Mouse (Mus musculus) liver, embryonic 14 days (tissue): Measurements from ENCODE around the gene Gm3776. TPM values are rescaled to one million over a fixed set of nuclear protein-coding genes. Genes with fewer than 3 reads are reported as not detected.

ENCODE experiments used
- polyA plus RNA-seq: library from polyadenylated mRNA; depleted of rRNA; stranded (reverse); fragments of >200 nt; gene quantifications from 2 replicates; pipeline ENCODE4 v1.2.3, GENCODE M21; 2012; rRNA removed

The Gm3776 gene
- polyA plus RNA-seq: not detected in 2 replicates

DNA sequence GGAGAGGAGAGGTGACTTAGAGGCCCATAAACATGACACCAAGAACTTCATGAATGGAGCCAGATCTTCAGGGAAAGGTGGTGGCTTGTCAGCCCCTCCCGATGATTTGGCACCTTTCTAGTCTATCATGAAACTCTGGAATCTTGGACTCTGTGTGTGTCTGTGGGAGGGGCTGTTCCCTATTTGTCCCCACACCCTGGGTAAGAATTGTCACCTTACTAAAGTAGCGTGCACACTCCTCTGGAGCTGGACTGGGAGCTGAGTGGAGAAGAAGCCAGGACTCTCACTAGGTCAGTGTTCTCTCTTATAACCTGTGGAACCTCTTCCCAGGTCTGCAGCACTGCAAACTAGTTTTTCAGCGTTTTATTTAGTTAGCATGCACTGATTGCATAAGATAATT lies at the start of gene Gm3776:
TSS of gene Gm3776 (plus strand) at position 216 of the 400 bp plus-strand sequence.

DNA sequence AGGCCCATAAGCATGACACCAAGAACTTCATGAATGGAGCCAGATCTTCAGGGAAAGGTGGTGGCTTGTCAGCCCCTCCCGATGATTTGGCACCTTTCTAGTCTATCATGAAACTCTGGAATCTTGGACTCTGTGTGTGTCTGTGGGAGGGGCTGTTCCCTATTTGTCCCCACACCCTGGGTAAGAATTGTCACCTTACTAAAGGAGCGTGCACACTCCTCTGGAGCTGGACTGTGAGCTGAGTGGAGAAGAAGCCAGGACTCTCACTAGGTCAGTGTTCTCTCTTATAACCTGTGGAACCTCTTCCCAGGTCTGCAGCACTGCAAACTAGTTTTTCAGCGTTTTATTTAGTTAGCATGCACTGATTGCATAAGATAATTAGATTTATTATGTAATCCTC lies 26.5 kb upstream of the Gm3776 start, which contains the start of gene Gsta1:
TSS of gene Gsta1 (plus strand) at position 196 of the 400 bp plus-strand sequence.

DNA sequence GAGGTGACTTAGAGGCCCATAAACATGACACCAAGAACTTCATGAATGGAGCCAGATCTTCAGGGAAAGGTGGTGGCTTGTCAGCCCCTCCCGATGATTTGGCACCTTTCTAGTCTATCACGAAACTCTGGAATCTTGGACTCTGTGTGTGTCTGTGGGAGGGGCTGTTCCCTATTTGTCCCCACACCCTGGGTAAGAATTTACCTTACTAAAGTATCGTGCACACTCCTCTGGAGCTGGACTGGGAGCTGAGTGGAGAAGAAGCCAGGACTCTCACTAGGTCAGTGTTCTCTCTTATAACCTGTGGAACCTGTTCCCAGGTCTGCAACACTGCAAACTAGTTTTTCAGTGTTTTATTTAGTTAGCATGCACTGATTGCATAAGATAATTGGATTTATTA lies 32.8 kb downstream of the Gm3776 start, which contains the start of gene Gm10639:
TSS of gene Gm10639 (plus strand) at position 201 of the 400 bp plus-strand sequence.

DNA sequence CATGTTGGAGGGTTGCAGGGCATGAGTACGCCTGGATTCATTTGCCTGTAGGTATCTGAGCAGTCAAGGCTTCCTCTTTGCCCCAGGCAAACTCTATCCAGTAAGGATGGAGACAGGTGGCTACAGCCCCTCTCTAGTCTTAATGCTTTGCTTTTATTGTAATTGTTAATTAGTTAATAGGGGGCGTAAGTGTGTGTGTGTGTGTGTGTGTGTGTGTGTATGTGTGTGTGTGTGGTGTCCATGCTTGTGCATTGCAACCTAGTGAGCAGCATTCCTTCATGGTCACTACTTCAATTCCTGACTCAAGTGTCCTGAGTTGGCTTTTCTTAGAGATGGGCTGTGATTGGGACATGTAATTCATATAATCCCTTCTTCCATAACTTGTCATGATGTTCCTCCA lies 57.8 kb downstream of the Gm3776 start, which contains the start of gene Omt2a:
TSS of gene Omt2a (minus strand) at position 101 of the 400 bp plus-strand sequence.

Other genes with a start within 250 kb of the Gm3776 start
- gene Gcm1, start 205.2 kb upstream of the Gm3776 start, polyA plus RNA-seq: not detected in 2 replicates
- gene Fbxo9, start 148.1 kb upstream of the Gm3776 start, polyA plus RNA-seq: 60.7 and 71.6 TPM in 2 replicates
- gene Ick, start 147.9 kb upstream of the Gm3776 start, polyA plus RNA-seq: 3.5 and 4.2 TPM in 2 replicates
- gene Gsta4, start 74.4 kb upstream of the Gm3776 start, polyA plus RNA-seq: 19.2 and 19.8 TPM in 2 replicates
- 0.05 and 0.07 TPM in 2 replicates for gene Gsta1, start 26.5 kb upstream of the Gm3776 start, polyA plus RNA-seq
- 0.03 TPM in 1 of 2 replicates, not detected in the other for gene Gm10639, start 32.8 kb downstream of the Gm3776 start, polyA plus RNA-seq
- not detected in 2 replicates for gene Omt2a, start 57.7 kb downstream of the Gm3776 start, polyA plus RNA-seq
- not detected in 2 replicates for gene Omt2b, start 70.5 kb downstream of the Gm3776 start, polyA plus RNA-seq
- 0.09 and 0.16 TPM in 2 replicates for gene Gsta2, start 98.7 kb downstream of the Gm3776 start, polyA plus RNA-seq
- not detected in 2 replicates for gene Dppa5a, start 111.0 kb downstream of the Gm3776 start, polyA plus RNA-seq
- not detected in 2 replicates for gene Ooep, start 121.6 kb downstream of the Gm3776 start, polyA plus RNA-seq
- gene Ddx43, start 138.6 kb downstream of the Gm3776 start, polyA plus RNA-seq: 0.02 and 0.06 TPM in 2 replicates
- gene Cgas, start 186.1 kb downstream of the Gm3776 start, polyA plus RNA-seq: 0.98 and 1.4 TPM in 2 replicates
- gene Mto1, start 191.1 kb downstream of the Gm3776 start, polyA plus RNA-seq: 14.2 and 14.6 TPM in 2 replicates
- gene Gm17324, start 191.7 kb downstream of the Gm3776 start, polyA plus RNA-seq: 0.15 and 0.18 TPM in 2 replicates
- 4,310 and 4,502 TPM in 2 replicates for gene Eef1a1, start 232.0 kb downstream of the Gm3776 start, polyA plus RNA-seq